Mouse (Mus musculus) MEL (cell line): Measurements from ENCODE around the gene Borcs5. TPM values are rescaled to one million over a fixed set of nuclear protein-coding genes. Genes with fewer than 3 reads are reported as not detected.

Experiments
- DNase-seq: peaks from one replicate; pipeline ENCODE4 v3.0.0; 2011; ENCODE audit warnings: low read depth, low spot score
- H3K27ac ChIP-seq: 2 replicates; pipeline ENCODE4 v1.5.1; 2012; ENCODE audit warnings: low read depth, mild to moderate bottlenecking, control low read depth, low read length, moderate library complexity; ENCODE audit not compliant: control insufficient read depth
- H3K27me3 ChIP-seq, 2 experiments: fragments of 150-350 bp in 1 of 2; sonication (generic) in 1 of 2; 2 replicates each; pipeline ENCODE4 v1.6.1; 2012; ENCODE audit warnings: low read length in 2 of 2, mild to moderate bottlenecking in 2 of 2, improper control_type of control experiment in 1 of 2, moderate library complexity in 1 of 2; ENCODE audit not compliant: insufficient read depth in 2 of 2, control insufficient read depth in 1 of 2
- H3K36me3 ChIP-seq, 2 experiments: 2 replicates each; pipeline ENCODE4 v1.6.1; 2012 to 2014; ENCODE audit warnings: low read length in 2 of 2, improper control_type of control experiment in 1 of 2, inconsistent platforms in 1 of 2, mild to moderate bottlenecking in 1 of 2; ENCODE audit not compliant: insufficient read depth in 2 of 2, control insufficient read depth in 1 of 2
- H3K4me1 ChIP-seq, 2 experiments: fragments of 150-350 bp in 1 of 2; sonication (generic) in 1 of 2; 2 replicates each; pipeline ENCODE4 v1.6.1; 2012; ENCODE audit warnings: low read length in 2 of 2, improper control_type of control experiment in 1 of 2, mild to moderate bottlenecking in 1 of 2; ENCODE audit not compliant: insufficient read depth in 2 of 2, control insufficient read depth in 1 of 2
- H3K4me3 ChIP-seq, 2 experiments: fragments of 150-350 bp in 1 of 2; sonication (generic) in 1 of 2; 2 replicates each; pipeline ENCODE4 v1.5.1; 2012; ENCODE audit warnings: low read depth in 2 of 2, low read length in 2 of 2, mild to moderate bottlenecking in 2 of 2, moderate library complexity in 2 of 2, control low read depth in 1 of 2, improper control_type of control experiment in 1 of 2; ENCODE audit not compliant: control insufficient read depth in 1 of 2, insufficient read depth in 1 of 2
- H3K79me2 ChIP-seq: 2 replicates; pipeline ENCODE4 v1.6.1; 2012; ENCODE audit warnings: mild to moderate bottlenecking, low read length, moderate library complexity; ENCODE audit not compliant: control insufficient read depth, poor library complexity, insufficient read depth
- H3K9ac ChIP-seq: 2 replicates; pipeline ENCODE4 v1.6.1; 2012; ENCODE audit warnings: low read depth, mild to moderate bottlenecking, control low read depth, low read length, moderate library complexity; ENCODE audit not compliant: control insufficient read depth, poor library complexity, severe bottlenecking
- H3K9me3 ChIP-seq: fragments of 150-350 bp; sonication (generic); replicated peaks from 2 replicates; pipeline ENCODE4 v1.6.1; 2012; ENCODE audit warnings: mild to moderate bottlenecking, low read length, improper control_type of control experiment, moderate library complexity; ENCODE audit not compliant: insufficient read depth
- CHD1 ChIP-seq: IDR thresholded peaks from 2 replicates; pipeline ENCODE4 v1.6.1; 2012; ENCODE audit warnings: low read depth, mild to moderate bottlenecking, inconsistent platforms, low read length, improper control_type of control experiment
- CHD2 ChIP-seq: IDR thresholded peaks from 2 replicates; pipeline ENCODE4 v1.6.1; 2011; ENCODE audit warnings: low read length, improper control_type of control experiment
- CTCF ChIP-seq, 3 experiments: IDR thresholded peaks in 2 of 3; conservative IDR thresholded peaks in 1 of 3; 2 replicates each; pipeline ENCODE4 v1.5.1; 2011 to 2012; ENCODE audit warnings: low read length in 3 of 3, low read depth in 2 of 3, mild to moderate bottlenecking in 2 of 3, improper control_type of control experiment in 1 of 3, inconsistent platforms in 1 of 3, mixed read lengths in 1 of 3, moderate library complexity in 1 of 3; ENCODE audit not compliant: control insufficient read depth in 1 of 3, insufficient read depth in 1 of 3, poor library complexity in 1 of 3, severe bottlenecking in 1 of 3
- ETS1 ChIP-seq: IDR thresholded peaks from 2 replicates; pipeline ENCODE4 v1.6.1; 2012; ENCODE audit warnings: low read depth, mild to moderate bottlenecking, inconsistent platforms, low read length, improper control_type of control experiment, moderate library complexity
- GABPA ChIP-seq: IDR thresholded peaks from 2 replicates; pipeline ENCODE4 v1.6.1; 2012; ENCODE audit warnings: low read depth, mild to moderate bottlenecking, inconsistent platforms, low read length, improper control_type of control experiment, moderate library complexity
- GATA1 ChIP-seq: IDR thresholded peaks from 2 replicates; pipeline ENCODE4 v1.6.1; 2011; ENCODE audit warnings: low read depth, low read length, improper control_type of control experiment
- HCFC1 ChIP-seq: IDR thresholded peaks from 2 replicates; pipeline ENCODE4 v1.6.1; 2012; ENCODE audit warnings: low read depth, mild to moderate bottlenecking, inconsistent platforms, low read length, improper control_type of control experiment, moderate library complexity
- JUND ChIP-seq: IDR thresholded peaks from 2 replicates; pipeline ENCODE4 v1.6.1; 2011; ENCODE audit warnings: low read depth, mild to moderate bottlenecking, improper control_type of control experiment, low read length
- MAFK ChIP-seq: IDR thresholded peaks from 2 replicates; pipeline ENCODE4 v1.6.1; 2011; ENCODE audit warnings: low read depth, mild to moderate bottlenecking, low read length, improper control_type of control experiment, borderline replicate concordance
- MAX ChIP-seq: IDR thresholded peaks from 2 replicates; pipeline ENCODE4 v1.6.1; 2011; ENCODE audit warnings: low read length, improper control_type of control experiment
- MAZ ChIP-seq: IDR thresholded peaks from 2 replicates; pipeline ENCODE4 v1.6.1; 2012; ENCODE audit warnings: low read depth, mild to moderate bottlenecking, inconsistent platforms, low read length, improper control_type of control experiment
- MEF2A ChIP-seq: IDR thresholded peaks from 2 replicates; pipeline ENCODE4 v1.6.1; 2014; ENCODE audit warnings: low read depth, mild to moderate bottlenecking, inconsistent platforms, low read length, improper control_type of control experiment; ENCODE audit not compliant: poor library complexity, insufficient replicate concordance, severe bottlenecking; ENCODE audit errors: extremely low read depth
- MXI1 ChIP-seq: IDR thresholded peaks from 2 replicates; pipeline ENCODE4 v1.6.1; 2011; ENCODE audit warnings: mild to moderate bottlenecking, low read depth, low read length, improper control_type of control experiment
- MYB ChIP-seq: IDR thresholded peaks from 2 replicates; pipeline ENCODE4 v1.6.1; 2011; ENCODE audit warnings: mild to moderate bottlenecking, low read depth, low read length, improper control_type of control experiment
- MYC ChIP-seq: IDR thresholded peaks from 2 replicates; pipeline ENCODE4 v1.6.1; 2011; ENCODE audit warnings: low read depth, mild to moderate bottlenecking, low read length, improper control_type of control experiment, moderate library complexity
- NELFE ChIP-seq: IDR thresholded peaks from 2 replicates; pipeline ENCODE4 v1.6.1; 2011; ENCODE audit warnings: low read depth, low read length, improper control_type of control experiment
- NRF1 ChIP-seq: IDR thresholded peaks from 2 replicates; pipeline ENCODE4 v1.6.1; 2014; ENCODE audit warnings: low read depth, mild to moderate bottlenecking, inconsistent platforms, low read length, improper control_type of control experiment, moderate library complexity; ENCODE audit not compliant: poor library complexity, insufficient read depth, severe bottlenecking
- POLR2A ChIP-seq, 2 experiments: IDR thresholded peaks; 2 replicates each; pipeline ENCODE4 v1.6.1; 2011 to 2012; ENCODE audit warnings: low read length in 2 of 2, mild to moderate bottlenecking in 2 of 2, control low read depth in 1 of 2, improper control_type of control experiment in 1 of 2, low read depth in 1 of 2, moderate library complexity in 1 of 2; ENCODE audit not compliant: control insufficient read depth in 1 of 2, insufficient read depth in 1 of 2, poor library complexity in 1 of 2
- POLR2AphosphoS5 ChIP-seq: IDR thresholded peaks from 2 replicates; pipeline ENCODE4 v1.6.1; 2012; ENCODE audit warnings: low read depth, borderline replicate concordance, mild to moderate bottlenecking, inconsistent platforms, low read length, moderate library complexity, mixed read lengths
- RAD21 ChIP-seq: IDR thresholded peaks from 2 replicates; pipeline ENCODE4 v1.6.1; 2011; ENCODE audit warnings: mild to moderate bottlenecking, low read depth, low read length, improper control_type of control experiment
- RCOR1 ChIP-seq: IDR thresholded peaks from 2 replicates; pipeline ENCODE4 v1.6.1; 2012; ENCODE audit warnings: low read depth, mild to moderate bottlenecking, inconsistent platforms, low read length, improper control_type of control experiment
- TAL1 ChIP-seq: IDR thresholded peaks from 2 replicates; pipeline ENCODE4 v1.6.1; 2012; ENCODE audit warnings: mild to moderate bottlenecking, inconsistent platforms, low read length, moderate library complexity, mixed read lengths
- TBP ChIP-seq: IDR thresholded peaks from 2 replicates; pipeline ENCODE4 v1.8.0; 2011; ENCODE audit warnings: low read depth, low read length, improper control_type of control experiment
- TCF12 ChIP-seq: IDR thresholded peaks from 2 replicates; pipeline ENCODE4 v1.6.1; 2014; ENCODE audit warnings: low read depth, mild to moderate bottlenecking, inconsistent platforms, low read length, improper control_type of control experiment, moderate library complexity
- ZC3H11A ChIP-seq: IDR thresholded peaks from 2 replicates; pipeline ENCODE4 v1.6.1; 2012; ENCODE audit warnings: low read depth, mild to moderate bottlenecking, inconsistent platforms, low read length, improper control_type of control experiment
- ZNF384 ChIP-seq: IDR thresholded peaks from 2 replicates; pipeline ENCODE4 v1.6.1; 2012; ENCODE audit warnings: low read depth, mild to moderate bottlenecking, inconsistent platforms, low read length, improper control_type of control experiment
- polyA plus RNA-seq, 2 experiments: library from polyadenylated mRNA; stranded (reverse) in 1 of 2; unstranded in 1 of 2; fragments of >175 nt in 1 of 2; fragments of >200 nt in 1 of 2; gene quantifications; 2 replicates each; pipeline versions ENCODE4 v1.2.1 to v1.2.4; 2012; ENCODE audit warnings: low replicate concordance in 2 of 2, low read depth in 1 of 2; ENCODE audit not compliant: insufficient read length in 2 of 2, insufficient read depth in 1 of 2, missing spikeins in 1 of 2
- total RNA-seq: library from RNA; depleted of rRNA; stranded (reverse); fragments of 300-350 nt; gene quantifications from 2 replicates; pipeline ENCODE4 v1.2.3, GENCODE M21; 2012

Borcs5 gene
- total and polyA plus RNA-seq, 3 experiments: 7.7 to 13.0 TPM; not detected in 1

GRCm38 (mm10) chr6:134721729-134722269, 82.5 kb downstream of the Borcs5 start:
- Histone ChIP-seq H3K4me3 (no peak overlapping the region), H3K27ac (no peak overlapping the region), H3K9me3 (no peaks in the 10 kb centered on the region), H3K4me1 (no peaks in the 10 kb centered on the region), H3K79me2 (no peaks in the 10 kb centered on the region), H3K36me3 (no peaks in the 10 kb centered on the region; a peak in 1 of 4 replicates), H3K9ac (no peak overlapping the region), H3K27me3 (no peaks in the 10 kb centered on the region)
- DNase-seq: no peak
- TF ChIP-seq MYC (no peak), POLR2A (IDR thresholded peaks at IDR 0.05; ENCODE audit: control insufficient read depth in 1 of 2, insufficient read depth in 1 of 2, low read depth in 1 of 2, low read length in 2 of 2, poor library complexity in 1 of 2) (no peak), GATA1 (no peak), RCOR1 (no peak), TBP (no peak), ETS1 (no peak), JUND (no peak), ZNF384 (no peak), MYB (no peak), TCF12 (no peak), POLR2AphosphoS5 (no peak), RAD21 (no peak), CHD2 (no peak), MXI1 (no peak), CHD1 (no peak), MEF2A (no peak), HCFC1 (no peak), MAFK (no peak), MAX (no peak)

- Histone ChIP-seq H3K9ac (no peak overlapping the region), H3K36me3 (no peaks in the 10 kb centered on the region; a peak in 1 of 4 replicates), H3K4me3 (no peak overlapping the region), H3K9me3 (no peaks in the 10 kb centered on the region), H3K79me2 (no peaks in the 10 kb centered on the region), H3K27me3 (no peaks in the 10 kb centered on the region), H3K4me1 (no peaks in the 10 kb centered on the region), H3K27ac (no peak overlapping the region)
- no peak for TF ChIP-seq MAZ
- TF ChIP-seq MAX: no peak
- TF ChIP-seq ZC3H11A: no peak
- no peak for TF ChIP-seq NRF1
- TF ChIP-seq GATA1: no peak
- TF ChIP-seq GABPA: no peak
- no peak for TF ChIP-seq TAL1
- TF ChIP-seq MAFK: no peak
- no peak for TF ChIP-seq CTCF (IDR thresholded peaks at IDR 0.05 in 2 of 3, conservative IDR thresholded peaks at IDR 0.05 in 1 of 3; ENCODE audit: control insufficient read depth in 1 of 3, insufficient read depth in 1 of 3, low read depth in 2 of 3, low read length in 3 of 3, poor library complexity in 1 of 3, severe bottlenecking in 1 of 3)
- TF ChIP-seq NELFE: no peak
- TF ChIP-seq JUND: no peak
- TF ChIP-seq CHD1: no peak
- no peak for TF ChIP-seq TCF12
- no peak for DNase-seq
Observed at GRCm38 (mm10) chr6:134722906-134723305, 83.6 kb downstream of the Borcs5 start.
